Mouse (Mus musculus) kidney, adult 2 months (tissue): ENCODE results near the gene Magi1.

Experiments
- CTCF ChIP-seq: fragments of 200-500 bp; conservative IDR thresholded peaks from 2 replicates; pipeline ENCODE4 v1.5.1; 2011; ENCODE audit warnings: low read depth, mild to moderate bottlenecking, control low read depth, low read length, moderate library complexity, mixed read lengths; ENCODE audit not compliant: insufficient read depth, insufficient read length
- POLR2A ChIP-seq: fragments of 200-500 bp; IDR thresholded peaks from one replicate; pipeline ENCODE4 v1.6.1; 2011; ENCODE audit warnings: low read depth, low read length, control low read depth

- no peak for TF ChIP-seq CTCF
- TF ChIP-seq POLR2A = no peak
Measured at GRCm38 (mm10) chr6:94077013-94077412, 206.7 kb downstream of the Magi1 start.
